Mouse (Mus musculus): ENCODE measurements around the gene Ptprh.
A peak's percentile ranks its signal among the peaks of the same experiment; 100 is the strongest.
"Not testable (repeated sequence)": the region's sequence is repeated elsewhere in the genome, so short reads cannot be mapped to it uniquely, and the experiment has no call there.

Gene Ptprh

GRCm38 (mm10) chr7:4608002-4608401 is 4.2 kb upstream of the Ptprh start:
- DNase-seq (ENCODE audit: low read depth, low spot score): no peak

GRCm38 (mm10) chr7:4602969-4603368 is 872 bp downstream of the Ptprh start:
- no peak for DNase-seq (ENCODE audit: low read depth, low spot score)

- DNase-seq (ENCODE audit: low read depth, low spot score): not testable (repeated sequence)
Observed at GRCm38 (mm10) chr7:4597046-4597445, 6.8 kb downstream of the Ptprh start.

GRCm38 (mm10) chr7:4581481-4581880 is 22.4 kb downstream of the Ptprh start:
- not testable (repeated sequence) for DNase-seq (ENCODE audit: low read depth, low spot score)

- not testable (repeated sequence) for DNase-seq (ENCODE audit: low read depth, low spot score)
Observed at GRCm38 (mm10) chr7:4572361-4572760, 31.5 kb downstream of the Ptprh start.

GRCm38 (mm10) chr7:4562660-4563059 is 41.2 kb downstream of the Ptprh start:
- no peak for DNase-seq (ENCODE audit: low read depth, low spot score)

GRCm38 (mm10) chr7:4557167-4557560 is 46.7 kb downstream of the Ptprh start:
- DNase-seq (ENCODE audit: low read depth, low spot score): no peak

- peak; percentile 87 for DNase-seq (ENCODE audit: low read depth, low spot score)
Observed at GRCm38 (mm10) chr7:4556256-4557166, 47.3 kb downstream of the Ptprh start.

- no peak for DNase-seq (ENCODE audit: low read depth, low spot score)
Observed at GRCm38 (mm10) chr7:4547221-4547641, 56.6 kb downstream of the Ptprh start, which contains the start of gene Syt5. Gene Syt5, minus strand, starts transcription at chr7:4547541.

GRCm38 (mm10) chr7:4546591-4547131 is 57.2 kb downstream of the Ptprh start:
- peak; percentile 88 for DNase-seq (ENCODE audit: low read depth, low spot score)

- no peak for DNase-seq (ENCODE audit: low read depth, low spot score)
Observed at GRCm38 (mm10) chr7:4546050-4546449, 57.8 kb downstream of the Ptprh start.

GRCm38 (mm10) chr7:4542013-4542412 is 61.8 kb downstream of the Ptprh start:
- DNase-seq (ENCODE audit: low read depth, low spot score): no peak

- DNase-seq (ENCODE audit: low read depth, low spot score): no peak
Observed at GRCm38 (mm10) chr7:4541344-4541743, 62.5 kb downstream of the Ptprh start.

- no peak for DNase-seq (ENCODE audit: low read depth, low spot score)
Observed at GRCm38 (mm10) chr7:4539019-4539418, 64.8 kb downstream of the Ptprh start.

GRCm38 (mm10) chr7:4537181-4537580 is 66.7 kb downstream of the Ptprh start:
- no peak for DNase-seq (ENCODE audit: low read depth, low spot score)

- no peak for DNase-seq (ENCODE audit: low read depth, low spot score)
Observed at GRCm38 (mm10) chr7:4536369-4536768, 67.5 kb downstream of the Ptprh start.

GRCm38 (mm10) chr7:4532005-4532729 is 71.7 kb downstream of the Ptprh start, which contains the start of gene Dnaaf3:
Gene Dnaaf3, minus strand, starts transcription at chr7:4532453.
- DNase-seq (ENCODE audit: low read depth, low spot score): no peak

- DNase-seq (ENCODE audit: low read depth, low spot score): not testable (repeated sequence)
Observed at GRCm38 (mm10) chr7:4530166-4530565, 73.7 kb downstream of the Ptprh start.

- DNase-seq (ENCODE audit: low read depth, low spot score): no peak
Observed at GRCm38 (mm10) chr7:4527302-4527689, 76.5 kb downstream of the Ptprh start.

- peak; percentile 87 for DNase-seq (ENCODE audit: low read depth, low spot score)
Observed at GRCm38 (mm10) chr7:4526341-4527301, 77.2 kb downstream of the Ptprh start.
